Mouse (Mus musculus) left cerebral cortex, postnatal 10 days (tissue): ENCODE measurements around the gene Med29. TPM values are rescaled to one million over a fixed set of nuclear protein-coding genes. Genes with fewer than 3 reads are reported as not detected.

Experiments
- DNase-seq, 2 experiments: peaks; one replicate each; pipeline ENCODE4 v3.0.0; 2021 to 2022; ENCODE audit warnings: low spot score in 2 of 2, mixed read lengths in 1 of 2; ENCODE audit errors: extremely low spot score in 1 of 2
- intact Hi-C: fragments of 180-260 bp; cut with DNase I; formaldehyde crosslinking; loops from one replicate; pipeline ENCODE4 v1.15.1; 2025
- total RNA-seq, 2 experiments: library from RNA; stranded (reverse); gene quantifications; 2 replicates each; pipeline ENCODE4 v1.2.3; 2021

Gene Med29
- total RNA-seq = 10 to 100 TPM; 18.5 to 19.3 TPM

GRCm38 (mm10) chr7:28392429-28393271 is at the start of gene Med29, which contains the start of gene Paf1:
Gene Med29 (minus strand): TSS chr7:28392708.
Gene Paf1 (plus strand): TSS chr7:28392951.
- intact Hi-C loops = no loop called here
- peak; percentile 97 to 98 for DNase-seq

GRCm38 (mm10) chr7:28441776-28442485 is 49.4 kb upstream of the Med29 start:
- intact Hi-C loops = no loop called here
- DNase-seq = no peak

GRCm38 (mm10) chr7:28440739-28441138 is 48.2 kb upstream of the Med29 start:
- DNase-seq = peak in 1 of 2 experiments; percentile 45
- intact Hi-C loops = no loop called here

GRCm38 (mm10) chr7:28438771-28439170 is 46.3 kb upstream of the Med29 start:
- intact Hi-C loops = no loop called here
- DNase-seq = no peak

- DNase-seq = no peak
- intact Hi-C loops = no loop called here
Measured at GRCm38 (mm10) chr7:28437964-28438363, 45.5 kb upstream of the Med29 start.

- intact Hi-C loops = no loop called here
- DNase-seq = peak; percentile 78 to 89
Measured at GRCm38 (mm10) chr7:28436932-28437570, 44.5 kb upstream of the Med29 start, which contains the start of gene Gmfg. Gene Gmfg (plus strand): TSS chr7:28437447.

- intact Hi-C loops = no loop called here
- DNase-seq = peak; percentile 100
Measured at GRCm38 (mm10) chr7:28436271-28436904, 43.9 kb upstream of the Med29 start.

- intact Hi-C loops = no loop called here
- peak; percentile 27 to 63 for DNase-seq
Measured at GRCm38 (mm10) chr7:28435660-28436259, 43.3 kb upstream of the Med29 start.

GRCm38 (mm10) chr7:28432252-28432651 is 39.7 kb upstream of the Med29 start:
- DNase-seq = no peak
- intact Hi-C loops = no loop called here

GRCm38 (mm10) chr7:28430512-28430911 is 38.0 kb upstream of the Med29 start:
- DNase-seq = no peak
- intact Hi-C loops = no loop called here

GRCm38 (mm10) chr7:28427738-28428137 is 35.2 kb upstream of the Med29 start:
- no peak for DNase-seq
- intact Hi-C loops = no loop called here

- DNase-seq = no peak
- intact Hi-C loops = no loop called here
Measured at GRCm38 (mm10) chr7:28423018-28423417, 30.5 kb upstream of the Med29 start.

GRCm38 (mm10) chr7:28419416-28419815 is 26.9 kb upstream of the Med29 start:
- DNase-seq = no peak
- intact Hi-C loops = no loop called here

- peak; percentile 22 to 79 for DNase-seq
- intact Hi-C loops = no loop called here
Measured at GRCm38 (mm10) chr7:28418096-28418670, 25.7 kb upstream of the Med29 start.

- intact Hi-C loops = no loop called here
- DNase-seq = no peak
Measured at GRCm38 (mm10) chr7:28417368-28417767, 24.9 kb upstream of the Med29 start.

GRCm38 (mm10) chr7:28412826-28413225 is 20.3 kb upstream of the Med29 start:
- no peak for DNase-seq
- intact Hi-C loops = no loop called here

GRCm38 (mm10) chr7:28410841-28411475 is 18.4 kb upstream of the Med29 start:
- intact Hi-C loops = no loop called here
- no peak for DNase-seq

GRCm38 (mm10) chr7:28401942-28402341 is 9.4 kb upstream of the Med29 start:
- no peak for DNase-seq
- intact Hi-C loops = no loop called here
